Mouse (Mus musculus) kidney, postnatal 25 days (tissue): ENCODE results near the gene Lin37.
A peak's percentile ranks its signal among the peaks of the same experiment; 100 is the strongest.

ENCODE experiments used
- DNase-seq, 2 experiments: peaks; one replicate each; pipeline ENCODE4 v3.0.0; 2021; ENCODE audit warnings: mixed read lengths in 2 of 2

The Lin37 gene

GRCm38 (mm10) chr7:30559443-30559954 lies at the start of gene Lin37:
TSS of gene Lin37 (minus strand) at chr7:30559838.
- DNase-seq = peak; percentile 98 to 99

GRCm38 (mm10) chr7:30608476-30608875 lies 48.8 kb upstream of the Lin37 start:
- no peak for DNase-seq

- peak; percentile 76 to 80 for DNase-seq
Measured at GRCm38 (mm10) chr7:30607706-30608309, 48.2 kb upstream of the Lin37 start.

GRCm38 (mm10) chr7:30604944-30605343 lies 45.3 kb upstream of the Lin37 start:
- no peak for DNase-seq

- no peak for DNase-seq
Measured at GRCm38 (mm10) chr7:30604424-30604823, 44.8 kb upstream of the Lin37 start.

- DNase-seq = peak; percentile 66 to 89
Measured at GRCm38 (mm10) chr7:30602583-30602982, 42.9 kb upstream of the Lin37 start.

- DNase-seq = peak; percentile 68 to 82
Measured at GRCm38 (mm10) chr7:30600651-30601050, 41.0 kb upstream of the Lin37 start.

GRCm38 (mm10) chr7:30599933-30600353 lies 40.3 kb upstream of the Lin37 start:
- peak; percentile 98 to 99 for DNase-seq

GRCm38 (mm10) chr7:30598786-30599185 lies 39.1 kb upstream of the Lin37 start, which contains the start of gene Zbtb32:
TSS of gene Zbtb32 (minus strand) at chr7:30598909.
- no peak for DNase-seq

- no peak for DNase-seq
Measured at GRCm38 (mm10) chr7:30596811-30597210, 37.2 kb upstream of the Lin37 start.

- DNase-seq = no peak
Measured at GRCm38 (mm10) chr7:30596093-30596492, 36.5 kb upstream of the Lin37 start.

- DNase-seq = no peak
Measured at GRCm38 (mm10) chr7:30594510-30595024, 34.9 kb upstream of the Lin37 start.

GRCm38 (mm10) chr7:30593579-30594509 lies 34.2 kb upstream of the Lin37 start:
- DNase-seq = no peak

GRCm38 (mm10) chr7:30592772-30593423 lies 33.3 kb upstream of the Lin37 start:
- no peak for DNase-seq

GRCm38 (mm10) chr7:30591605-30591951 lies 31.9 kb upstream of the Lin37 start:
- no peak for DNase-seq

- DNase-seq = no peak
Measured at GRCm38 (mm10) chr7:30590927-30591604, 31.4 kb upstream of the Lin37 start.

- DNase-seq = peak; percentile 90 to 91
Measured at GRCm38 (mm10) chr7:30589435-30590301, 30.0 kb upstream of the Lin37 start.

GRCm38 (mm10) chr7:30588676-30589434 lies 29.2 kb upstream of the Lin37 start, which contains the start of gene Kmt2b:
TSS of gene Kmt2b (minus strand) at chr7:30588726.
- DNase-seq = peak; percentile 97 to 99

- peak in 1 of 2 experiments; percentile 38 for DNase-seq
Measured at GRCm38 (mm10) chr7:30587842-30588667, 28.4 kb upstream of the Lin37 start.
